In the genomic region with DNA sequence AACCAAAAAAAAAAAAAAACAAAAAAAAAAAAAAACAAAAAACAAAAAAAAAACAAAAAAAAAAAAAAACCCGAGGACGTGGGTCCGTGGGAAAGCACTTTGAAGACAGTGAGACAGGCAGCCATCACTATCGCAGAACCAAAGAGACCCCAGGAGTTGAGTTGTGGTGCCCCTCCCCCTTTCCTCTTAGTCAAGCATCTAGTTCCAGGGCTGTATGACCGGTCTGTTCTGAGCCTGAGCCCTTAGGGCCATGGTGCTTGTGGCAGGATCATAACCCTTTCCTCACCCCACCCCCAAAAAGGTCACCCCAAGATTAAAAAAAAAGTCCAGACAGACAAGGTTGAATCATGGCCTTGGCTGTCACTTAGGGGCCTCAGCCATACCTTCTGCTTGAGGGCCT, we compare ENCODE assay signal across 24 mouse cellular contexts. TPM values are rescaled to one million over a fixed set of nuclear protein-coding genes. Genes with fewer than 3 reads are reported as not detected.
DNase-seq lines count a peak whose midpoint lies in the region; ATAC-seq lines count a peak whose summit lies in the region.
"Had no signal": no experiment of that assay in that cellular context is flagged by ENCODE, and none has a peak within 500 bp of the region (broad histone marks: within the 10 kb centered on the region; RNA-seq: fewer than 3 reads in every experiment).

No protein-coding gene starts in this region.

- ATAC-seq in heart, embryonic 13.5 days (ENCODE audit: extremely low read depth, insufficient number of reproducible peaks, low FRiP score, low TSS enrichment) = no peak
- ATAC-seq: hindbrain, embryonic 16.5 days; midbrain, embryonic 15.5 days had no signal

- no peak for DNase-seq in heart, adult 11 months
- DNase-seq in thymus, postnatal 14 days = peak; percentile 23
- DNase-seq in thymus, postnatal 4 days = no peak
- peak; percentile 39 for DNase-seq in ZHBTc4 (ENCODE audit: low read depth, low spot score)
- DNase-seq in urinary bladder, postnatal 36 days (ENCODE audit: low spot score in 2 of 2) = no peak
- no peak for DNase-seq in testis, postnatal 10 days (ENCODE audit: low spot score)
- DNase-seq: adrenal gland, adult 2 months; cerebellum, adult 11 months; cerebellum, postnatal 10 days; gastrocnemius, adult 2 months; kidney, adult 9 months; kidney, postnatal 25 days; lung, adult 2 months; right cerebral cortex, adult 18-20 months; right cerebral cortex, postnatal 4 days; thymus, adult 18-20 months had no signal

- no peak overlapping the region for H3K9ac ChIP-seq in heart, embryonic 13.5 days
- H3K9ac ChIP-seq: forebrain, embryonic 12.5 days; limb, embryonic 13.5 days; midbrain, embryonic 15.5 days; stomach, embryonic 15.5 days had no signal

- peaks cover 54% of the 10 kb centered on the region for H3K4me1 ChIP-seq in heart, embryonic 13.5 days

- H3K27ac ChIP-seq in heart, embryonic 13.5 days (replicated peaks) = peak overlapping the region; percentile 84; the same call in 1 of the 2 replicates
- H3K27ac ChIP-seq: forebrain, embryonic 12.5 days; hindbrain, embryonic 10.5 days; layer of hippocampus, adult 2 months; limb, embryonic 13.5 days; midbrain, embryonic 15.5 days; stomach, embryonic 15.5 days had no signal

- H3K9me3 ChIP-seq in heart, embryonic 13.5 days = no peaks in the 10 kb centered on the region
- H3K9me3 ChIP-seq: forebrain, embryonic 12.5 days; hindbrain, embryonic 10.5 days; limb, embryonic 13.5 days; midbrain, embryonic 15.5 days; stomach, embryonic 15.5 days had no signal

- no peak overlapping the region for H3K4me3 ChIP-seq in heart, embryonic 13.5 days
- H3K4me3 ChIP-seq: forebrain, embryonic 12.5 days; gastrocnemius, adult 2 months; hindbrain, embryonic 10.5 days; layer of hippocampus, adult 2 months; limb, embryonic 13.5 days; midbrain, embryonic 15.5 days; stomach, embryonic 15.5 days had no signal

- 0 out of 2 replicates have a peak, but pooled peaks cover 6% of the 10 kb centered on the region for H3K27me3 ChIP-seq in heart, embryonic 13.5 days (replicated peaks)
- H3K27me3 ChIP-seq: stomach, embryonic 15.5 days had no signal

- no peak overlapping the region for H3K4me2 ChIP-seq in heart, embryonic 13.5 days
- H3K4me2 ChIP-seq: forebrain, embryonic 12.5 days; midbrain, embryonic 15.5 days; stomach, embryonic 15.5 days had no signal

- WGBS in heart, embryonic 13.5 days = 81% methylated on average over 5 of the region's 5 CpGs

- H3K36me3 ChIP-seq in heart, embryonic 13.5 days = no peaks in the 10 kb centered on the region
- H3K36me3 ChIP-seq: forebrain, embryonic 12.5 days; limb, embryonic 13.5 days; midbrain, embryonic 15.5 days; stomach, embryonic 15.5 days had no signal

RNA-seq across cellular contexts. Expression of gene Mylpf, which starts 7.6 kb away (rescaled TPM):
- 17.0 and 24.9 TPM in 2 replicates for polyA plus RNA-seq in heart, embryonic 13.5 days (2015; fragmentation: Nextera tagmentation; extraction: Ambion mirVana)
- polyA plus RNA-seq: adrenal gland, adult 2 months had no signal

RNA-seq across cellular contexts. Expression of gene Tbc1d10b, which starts 8.0 kb away (rescaled TPM):
- 18.0 and 18.2 TPM in 2 replicates for polyA plus RNA-seq in heart, embryonic 13.5 days (2015; fragmentation: Nextera tagmentation; extraction: Ambion mirVana)

RNA-seq across cellular contexts. Expression of gene Zfp553, which starts 16.6 kb away (rescaled TPM):
- 21.4 and 24.1 TPM in 2 replicates for polyA plus RNA-seq in heart, embryonic 13.5 days (2015; fragmentation: Nextera tagmentation; extraction: Ambion mirVana)

RNA-seq across cellular contexts. Expression of gene Sept1, which starts 16.6 kb away (rescaled TPM):
- polyA plus RNA-seq in heart, embryonic 13.5 days (2015; fragmentation: Nextera tagmentation; extraction: Ambion mirVana) = 23.1 and 23.2 TPM in 2 replicates

RNA-seq across cellular contexts. Expression of gene Cd2bp2, which starts 20.5 kb away (rescaled TPM):
- polyA plus RNA-seq in heart, embryonic 13.5 days (2015; fragmentation: Nextera tagmentation; extraction: Ambion mirVana) = 42.1 TPM in 2 replicates

Comparison
In these comparisons a context has a peak if more than half of its experiments do, and no peak if none do; other contexts are left out.
1. DNase-seq: peak in thymus, postnatal 14 days (single experiment) and ZHBTc4 (single experiment); none in heart, adult 11 months (single experiment), thymus, postnatal 4 days (single experiment), urinary bladder, postnatal 36 days (0 of 2) and testis, postnatal 10 days (single experiment).